Mouse (Mus musculus): ENCODE data around the gene Uchl1. TPM values are rescaled to one million over a fixed set of nuclear protein-coding genes. Genes with fewer than 3 reads are reported as not detected.

Uchl1 gene
- total and polyA plus RNA-seq, 2 experiments from 2014 or later = 1,591 to 1,715 TPM

DNA sequence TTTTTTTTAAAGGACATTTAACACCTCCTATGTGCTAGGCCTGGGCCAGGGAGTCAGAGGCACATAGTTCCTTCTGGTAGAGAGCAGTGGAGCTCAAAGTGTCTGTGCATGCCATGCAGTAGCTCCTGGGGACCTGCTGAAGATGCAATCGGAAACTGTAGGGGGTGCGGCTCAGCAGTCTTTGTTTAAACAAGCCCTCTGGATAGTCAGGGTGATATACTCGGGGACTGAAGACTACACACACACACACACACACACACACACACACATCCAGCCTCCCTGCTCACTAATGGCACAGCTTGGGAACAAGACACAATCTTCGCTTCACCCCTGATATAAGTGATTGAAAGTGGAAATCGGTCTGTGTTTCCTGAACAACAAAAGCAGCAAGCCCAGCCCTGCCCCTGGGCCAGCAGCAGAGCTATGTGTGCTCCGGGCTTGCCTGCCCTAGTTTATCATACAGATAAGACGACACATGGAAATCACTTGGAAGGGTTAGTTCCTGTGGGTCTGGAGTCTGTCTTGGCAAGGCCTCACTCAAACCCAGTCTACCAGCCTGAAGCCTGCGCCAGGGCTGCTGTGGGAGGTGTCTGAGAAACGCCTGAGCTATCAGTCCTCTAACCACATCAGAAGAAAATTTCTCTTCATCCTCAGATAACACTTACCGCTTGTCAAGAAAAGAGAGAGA is 27.6 kb downstream of the Uchl1 start:
- Histone ChIP-seq H3K36me3 (ENCODE audit: insufficient read depth, low read length) (no peaks in the 10 kb centered on the region), H3K4me2 (ENCODE audit: low read depth, low read length) (no peak overlapping the region), H3K27ac (no peak overlapping the region), H3K4me1 (ENCODE audit: insufficient read depth, low read length) (no peaks in the 10 kb centered on the region), H3K4me3 (ENCODE audit: low read length) (no peak overlapping the region), H3K27me3 (ENCODE audit: insufficient read depth, low read length) (no peaks in the 10 kb centered on the region), H3K9me3 (ENCODE audit: low read length) (no peaks in the 10 kb centered on the region), H3K9ac (replicated peaks; ENCODE audit: low read length) (no peak overlapping the region)
- 52% methylated on average over 10 of the region's 10 CpGs for WGBS
- DNase-seq (ENCODE audit: low spot score) = no peak
- no peak for TF ChIP-seq CTCF (IDR thresholded peaks at IDR 0.05; ENCODE audit: low read depth)
- ATAC-seq = no peak

DNA sequence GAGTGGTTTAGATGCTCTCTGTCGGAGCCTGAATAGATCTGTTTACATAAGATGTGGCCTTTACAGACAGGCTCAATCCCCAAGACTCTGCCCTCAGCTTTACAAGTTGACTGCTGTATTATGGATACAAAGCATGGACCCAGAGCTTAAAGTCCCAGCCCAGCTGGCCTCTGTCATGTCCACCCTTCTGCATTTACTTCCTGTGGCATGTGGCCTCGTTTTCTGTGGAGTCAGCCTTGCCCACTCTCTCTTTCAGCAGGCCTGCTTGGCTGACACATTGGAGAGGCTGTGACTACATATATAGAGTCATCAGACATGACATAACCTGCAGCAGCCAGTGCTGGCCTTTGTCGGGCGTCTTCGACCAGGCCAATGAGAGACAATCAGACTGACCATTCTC is 32.0 kb downstream of the Uchl1 start:
- Histone ChIP-seq H3K4me2 (ENCODE audit: low read depth, low read length) (no peak overlapping the region), H3K27ac (no peak overlapping the region), H3K4me3 (ENCODE audit: low read length) (no peak overlapping the region), H3K27me3 (ENCODE audit: insufficient read depth, low read length) (no peaks in the 10 kb centered on the region), H3K4me1 (ENCODE audit: insufficient read depth, low read length) (no peaks in the 10 kb centered on the region), H3K9me3 (ENCODE audit: low read length) (no peaks in the 10 kb centered on the region), H3K36me3 (ENCODE audit: insufficient read depth, low read length) (no peaks in the 10 kb centered on the region), H3K9ac (replicated peaks; ENCODE audit: low read length) (no peak overlapping the region)
- ATAC-seq = no peak
- WGBS = 83% methylated on average over 5 of the region's 5 CpGs
- TF ChIP-seq CTCF (IDR thresholded peaks at IDR 0.05; ENCODE audit: low read depth) = no peak
- DNase-seq (ENCODE audit: low spot score) = no peak

GRCm38 (mm10) chr5:66710445-66711019 is 34.6 kb downstream of the Uchl1 start:
- 0 out of 2 replicates have a peak, but pooled peaks have one; percentile 49 for ATAC-seq
- H3K9ac ChIP-seq (replicated peaks; ENCODE audit: low read length) = no peak overlapping the region
- peak; percentile 74 for TF ChIP-seq CTCF (IDR thresholded peaks at IDR 0.05; ENCODE audit: low read depth)

GRCm38 (mm10) chr5:66712801-66713200 is 36.9 kb downstream of the Uchl1 start:
- ATAC-seq (no peak), DNase-seq (ENCODE audit: low spot score) (no peak)
- H3K9me3 ChIP-seq (ENCODE audit: low read length) = no peaks in the 10 kb centered on the region
- 80% methylated on average over 6 of the region's 6 CpGs for WGBS
- no peak overlapping the region for H3K9ac ChIP-seq (replicated peaks; ENCODE audit: low read length)
- H3K4me1 ChIP-seq (ENCODE audit: insufficient read depth, low read length) = no peaks in the 10 kb centered on the region
- no peak overlapping the region for H3K4me3 ChIP-seq (ENCODE audit: low read length)
- H3K4me2 ChIP-seq (ENCODE audit: low read depth, low read length) = no peak overlapping the region
- H3K27ac ChIP-seq = no peak overlapping the region
- no peak for TF ChIP-seq CTCF (IDR thresholded peaks at IDR 0.05; ENCODE audit: low read depth)
- no peaks in the 10 kb centered on the region for H3K36me3 ChIP-seq (ENCODE audit: insufficient read depth, low read length)
- no peaks in the 10 kb centered on the region for H3K27me3 ChIP-seq (ENCODE audit: insufficient read depth, low read length)

More at GRCm38 (mm10) chr5:66710445-66711019, 34.6 kb downstream of the Uchl1 start:
- DNase-seq (ENCODE audit: low spot score) = peak; percentile 77
- no peak overlapping the region for H3K4me2 ChIP-seq (ENCODE audit: low read depth, low read length)
- no peaks in the 10 kb centered on the region for H3K27me3 ChIP-seq (ENCODE audit: insufficient read depth, low read length)
- no peaks in the 10 kb centered on the region for H3K9me3 ChIP-seq (ENCODE audit: low read length)
- no peaks in the 10 kb centered on the region for H3K36me3 ChIP-seq (ENCODE audit: insufficient read depth, low read length)
- no peak overlapping the region for H3K27ac ChIP-seq
- H3K4me1 ChIP-seq (ENCODE audit: insufficient read depth, low read length) = no peaks in the 10 kb centered on the region
- H3K4me3 ChIP-seq (ENCODE audit: low read length) = no peak overlapping the region
- WGBS = 0% methylated on average over 4 of the region's 4 CpGs

GRCm38 (mm10) chr5:66715498-66715931 is 39.6 kb downstream of the Uchl1 start:
- 50% methylated on average over 4 of the region's 4 CpGs for WGBS
- DNase-seq (ENCODE audit: low spot score) (no peak), ATAC-seq (no peak)
- no peaks in the 10 kb centered on the region for H3K9me3 ChIP-seq (ENCODE audit: low read length)
- TF ChIP-seq CTCF (IDR thresholded peaks at IDR 0.05; ENCODE audit: low read depth) = no peak
- no peaks in the 10 kb centered on the region for H3K36me3 ChIP-seq (ENCODE audit: insufficient read depth, low read length)
- H3K4me3 ChIP-seq (ENCODE audit: low read length) = no peak overlapping the region
- H3K27ac ChIP-seq = no peak overlapping the region
- no peak overlapping the region for H3K9ac ChIP-seq (replicated peaks; ENCODE audit: low read length)
- H3K4me2 ChIP-seq (ENCODE audit: low read depth, low read length) = no peak overlapping the region
- H3K27me3 ChIP-seq (ENCODE audit: insufficient read depth, low read length) = no peaks in the 10 kb centered on the region
- H3K4me1 ChIP-seq (ENCODE audit: insufficient read depth, low read length) = no peaks in the 10 kb centered on the region

- Histone ChIP-seq H3K36me3 (ENCODE audit: insufficient read depth, low read length) (no peaks in the 10 kb centered on the region), H3K9ac (replicated peaks; ENCODE audit: low read length) (no peak overlapping the region), H3K27ac (no peak overlapping the region), H3K4me2 (ENCODE audit: low read depth, low read length) (no peak overlapping the region), H3K4me1 (ENCODE audit: insufficient read depth, low read length) (no peaks in the 10 kb centered on the region; the same call in 1 of the 2 replicates), H3K4me3 (ENCODE audit: low read length) (no peak overlapping the region), H3K9me3 (ENCODE audit: low read length) (no peaks in the 10 kb centered on the region), H3K27me3 (ENCODE audit: insufficient read depth, low read length) (no peaks in the 10 kb centered on the region)
- no peak for ATAC-seq
- no peak for TF ChIP-seq CTCF (IDR thresholded peaks at IDR 0.05; ENCODE audit: low read depth)
- WGBS = 56% methylated on average over 4 of the region's 4 CpGs
- no peak for DNase-seq (ENCODE audit: low spot score)
Observed at GRCm38 (mm10) chr5:66717931-66718330, 42.0 kb downstream of the Uchl1 start.

GRCm38 (mm10) chr5:66718413-66718812 is 42.5 kb downstream of the Uchl1 start:
- WGBS = 47% methylated on average over 3 of the region's 3 CpGs
- Histone ChIP-seq H3K36me3 (ENCODE audit: insufficient read depth, low read length) (no peaks in the 10 kb centered on the region), H3K4me2 (ENCODE audit: low read depth, low read length) (no peak overlapping the region), H3K4me3 (ENCODE audit: low read length) (no peak overlapping the region), H3K9me3 (ENCODE audit: low read length) (no peaks in the 10 kb centered on the region), H3K9ac (replicated peaks; ENCODE audit: low read length) (no peak overlapping the region), H3K27ac (no peak overlapping the region), H3K27me3 (ENCODE audit: insufficient read depth, low read length) (no peaks in the 10 kb centered on the region), H3K4me1 (ENCODE audit: insufficient read depth, low read length) (no peaks in the 10 kb centered on the region; the same call in 1 of the 2 replicates)
- ATAC-seq = no peak
- DNase-seq (ENCODE audit: low spot score) = no peak
- TF ChIP-seq CTCF (IDR thresholded peaks at IDR 0.05; ENCODE audit: low read depth) = no peak

Data from hindbrain, postnatal 0 days (tissue).